Comparison of ENCODE assay signal across 15 mouse cellular contexts in genomic region chr3:62402466-62402865, GRCm38 (mm10).
"Had no signal": no experiment of that assay in that cellular context is flagged by ENCODE, and none has a peak within 500 bp of the region (broad histone marks: within the 10 kb centered on the region; RNA-seq: fewer than 3 reads in every experiment).

No protein-coding gene starts in this region.

- H3K9me3 ChIP-seq: neural tube, embryonic 13.5 days; neural tube, embryonic 15.5 days; stomach, embryonic 15.5 days had no signal

- H3K4me2 ChIP-seq: neural tube, embryonic 13.5 days; neural tube, embryonic 15.5 days; stomach, embryonic 15.5 days had no signal

- H3K4me1 ChIP-seq: neural tube, embryonic 13.5 days; neural tube, embryonic 15.5 days; stomach, embryonic 15.5 days had no signal

- DNase-seq: retina, postnatal 1 day; right cerebral cortex, adult 18-20 months; right cerebral cortex, postnatal 14 days; right cerebral cortex, postnatal 25 days; right cerebral cortex, postnatal 4 days; spleen, adult 18-20 months; thymus, adult 2 months; thymus, postnatal 14 days; thymus, postnatal 25 days; thymus, postnatal 36 days; thymus, postnatal 4 days had no signal

- H3K36me3 ChIP-seq: neural tube, embryonic 13.5 days; neural tube, embryonic 15.5 days; stomach, embryonic 15.5 days had no signal

- H3K27me3 ChIP-seq: neural tube, embryonic 13.5 days; neural tube, embryonic 15.5 days; stomach, embryonic 15.5 days had no signal

- H3K4me3 ChIP-seq: neural tube, embryonic 13.5 days; neural tube, embryonic 15.5 days; stomach, embryonic 15.5 days had no signal

- H3K27ac ChIP-seq: neural tube, embryonic 13.5 days; neural tube, embryonic 15.5 days; stomach, embryonic 15.5 days; stomach, postnatal 0 days had no signal

- H3K9ac ChIP-seq: neural tube, embryonic 13.5 days; neural tube, embryonic 15.5 days; stomach, embryonic 15.5 days had no signal
